ENCODE assay signal across 8 mouse cellular contexts in genomic region chr1:165641271-165641771, GRCm38 (mm10). TPM values are rescaled to one million over a fixed set of nuclear protein-coding genes. Genes with fewer than 3 reads are reported as not detected.
DNase-seq lines count a peak whose midpoint lies in the region; ATAC-seq and TF ChIP-seq lines count a peak whose summit lies in the region.

No protein-coding gene starts in this region.

- TF ChIP-seq CTCF in liver, embryonic 14.5 days (IDR thresholded peaks at IDR 0.05; ENCODE audit: low read depth): peak; percentile 76

- no peaks in the 10 kb centered on the region for H3K4me1 ChIP-seq in brown adipose tissue, adult 24 weeks (ENCODE audit: control insufficient read depth, insufficient read depth, insufficient read length, low read length)
- H3K4me1 ChIP-seq in heart, embryonic 16.5 days (ENCODE audit: control insufficient read depth, insufficient read depth, low read length): peaks cover 14% of the 10 kb centered on the region
- peaks cover 7 to 12% of the 10 kb centered on the region in 2 experiments; a peak in 3 of 4 replicates for H3K4me1 ChIP-seq in liver, embryonic 14.5 days (replicated peaks; ENCODE audit: control insufficient read depth in 2 of 2, insufficient read depth in 2 of 2, low read length in 1 of 2)
- H3K4me1 ChIP-seq in stomach, embryonic 15.5 days: no peaks in the 10 kb centered on the region; the same call in 1 of the 2 replicates

- peak; percentile 71 for ATAC-seq in erythroid progenitor cell, adult 5-6 weeks (replicated peaks; ENCODE audit: low FRiP score, poor library complexity, severe bottlenecking)
- peak; percentile 51 for ATAC-seq in heart, embryonic 16.5 days (replicated peaks; ENCODE audit: extremely low read depth, insufficient read depth, low FRiP score)
- peak; percentile 69 for ATAC-seq in liver, embryonic 14.5 days (ENCODE audit: insufficient read depth)
- peak; percentile 62; the same call in 1 of the 2 replicates for ATAC-seq in stomach, embryonic 15.5 days (ENCODE audit: insufficient read depth, low FRiP score, low read depth)

- H3K27ac ChIP-seq in brown adipose tissue, adult 24 weeks (replicated peaks; ENCODE audit: low read depth, low read length): peak overlapping the region; percentile 58
- H3K27ac ChIP-seq in heart, embryonic 16.5 days (ENCODE audit: low read length): peak overlapping the region; percentile 87; the same call in 1 of the 2 replicates
- no peak overlapping the region for H3K27ac ChIP-seq in liver, embryonic 14.5 days
- peak overlapping the region; percentile 86; the same call in 1 of the 2 replicates for H3K27ac ChIP-seq in stomach, embryonic 15.5 days

- H3K4me3 ChIP-seq in brown adipose tissue, adult 24 weeks (ENCODE audit: insufficient read depth, low read depth, low read length): peak overlapping the region; percentile 97
- peak overlapping the region; percentile 97 for H3K4me3 ChIP-seq in heart, embryonic 16.5 days (ENCODE audit: low read length)
- peak overlapping the region; percentile 81 to 89 for H3K4me3 ChIP-seq in liver, embryonic 14.5 days (ENCODE audit: insufficient read depth in 1 of 2, low read depth in 2 of 2, low read length in 2 of 2)
- H3K4me3 ChIP-seq in stomach, embryonic 15.5 days (replicated peaks): peak overlapping the region; percentile 81

- 6% methylated on average over 16 of the region's 16 CpGs for WGBS in heart, embryonic 16.5 days
- 5% methylated on average over 16 of the region's 16 CpGs for WGBS in liver, embryonic 14.5 days (ENCODE audit: insufficient replicate concordance)
- WGBS in stomach, embryonic 15.5 days: 7% methylated on average over 16 of the region's 16 CpGs

- no peaks in the 10 kb centered on the region for H3K36me3 ChIP-seq in heart, embryonic 16.5 days (ENCODE audit: control insufficient read depth, insufficient read depth)
- H3K36me3 ChIP-seq in liver, embryonic 14.5 days (replicated peaks; ENCODE audit: control insufficient read depth, insufficient read depth, low read depth): no peaks in the 10 kb centered on the region
- no peaks in the 10 kb centered on the region for H3K36me3 ChIP-seq in stomach, embryonic 15.5 days

- no peaks in the 10 kb centered on the region for H3K27me3 ChIP-seq in heart, embryonic 16.5 days (ENCODE audit: control insufficient read depth, insufficient read depth, low read length)
- H3K27me3 ChIP-seq in liver, embryonic 14.5 days (ENCODE audit: control insufficient read depth, insufficient read depth, low read length): no peaks in the 10 kb centered on the region
- no peaks in the 10 kb centered on the region for H3K27me3 ChIP-seq in stomach, embryonic 15.5 days (replicated peaks)

- H3K9me3 ChIP-seq in heart, embryonic 16.5 days (replicated peaks; ENCODE audit: control insufficient read depth, low read length): no peaks in the 10 kb centered on the region
- no peaks in the 10 kb centered on the region for H3K9me3 ChIP-seq in liver, embryonic 14.5 days (ENCODE audit: control insufficient read depth, low read length)
- H3K9me3 ChIP-seq in stomach, embryonic 15.5 days: no peaks in the 10 kb centered on the region

- TF ChIP-seq EP300 in liver, embryonic 14.5 days (IDR thresholded peaks at IDR 0.05; ENCODE audit: low read depth): no peak

- H3K4me2 ChIP-seq in heart, embryonic 16.5 days (ENCODE audit: low read depth, low read length): peak overlapping the region; percentile 71
- peak overlapping the region; percentile 87 for H3K4me2 ChIP-seq in liver, embryonic 14.5 days (ENCODE audit: low read depth)
- peak overlapping the region; percentile 55 for H3K4me2 ChIP-seq in stomach, embryonic 15.5 days

- H3K9ac ChIP-seq in heart, embryonic 16.5 days (ENCODE audit: low read length): peak overlapping the region; percentile 94
- peak overlapping the region; percentile 58 for H3K9ac ChIP-seq in liver, embryonic 14.5 days (replicated peaks)
- peak overlapping the region; percentile 44; the same call in 1 of the 2 replicates for H3K9ac ChIP-seq in stomach, embryonic 15.5 days

- peak; percentile 88 for DNase-seq in CD4-positive, CD25-positive, alpha-beta regulatory T cell, adult 2 months (ENCODE audit: low read depth, low spot score)
- peak; percentile 69 to 85 for DNase-seq in kidney, postnatal 25 days
- DNase-seq in liver, embryonic 14.5 days (ENCODE audit: low read depth in 3 of 3, low spot score in 3 of 3): peak; percentile 58 to 74 (median 66)
- DNase-seq in neural tube, embryonic 10.5 days (ENCODE audit: extremely low spot score, low spot score): peak; percentile 81

RNA-seq across cellular contexts. Expression of gene Mpzl1, which starts 7.0 kb away (rescaled TPM):
- 3.4 and 7.4 TPM in 2 replicates for polyA plus RNA-seq in brown adipose tissue, adult 24 weeks (2012; ENCODE audit: insufficient read depth, insufficient read length, missing spikeins)
- total RNA-seq in erythroid progenitor cell, adult 5-6 weeks (2015; ENCODE audit: low replicate concordance): 2.9 and 31.0 TPM in 2 replicates
- total RNA-seq in erythroid progenitor cell, adult 5-6 weeks (2017; ENCODE audit: low replicate concordance): 3.0 TPM in 1 of 2 replicates, not detected in the other
- 95.3 and 104 TPM in 2 replicates for polyA plus RNA-seq in heart, embryonic 16.5 days (2015; fragmentation: Nextera tagmentation; extraction: Ambion mirVana)
- 18.1 and 19.4 TPM in 2 replicates for polyA plus RNA-seq in liver, embryonic 14.5 days (2012; rRNA removed)
- 24.6 and 25.1 TPM in 2 replicates for polyA plus RNA-seq in liver, embryonic 14.5 days (2014; fragmentation: Nextera tagmentation; extraction: Ambion mirVana)
- polyA plus RNA-seq in stomach, embryonic 15.5 days (2015; fragmentation: Nextera tagmentation; extraction: Ambion mirVana): 159 and 164 TPM in 2 replicates

Comparison
In these comparisons a context has a peak if more than half of its experiments do, and no peak if none do; other contexts are left out.
1. H3K9ac ChIP-seq: peak in every context shown above with its lines; median percentile 94 in heart, embryonic 16.5 days; 58 in liver, embryonic 14.5 days; 44 in stomach, embryonic 15.5 days.